Mouse (Mus musculus) lung, adult 10 weeks (tissue): Measurements from ENCODE around the gene Cyp2a4. TPM values are rescaled to one million over a fixed set of nuclear protein-coding genes. Genes with fewer than 3 reads are reported as not detected.

Experiments
- polyA plus RNA-seq: library from polyadenylated mRNA; stranded (reverse); fragments of 350-450 nt; fragmentation: Illumina TruSeq; extraction: RNeasy Lipid Tissue Mini Kit (QIAGEN cat#74804); gene quantifications from one replicate; pipeline ENCODE4 v1.2.3, GENCODE M21; 2014; ENCODE audit warnings: low read depth, low replicate concordance; ENCODE audit not compliant: insufficient read depth

Gene Cyp2a4
- polyA plus RNA-seq: not detected

DNA sequence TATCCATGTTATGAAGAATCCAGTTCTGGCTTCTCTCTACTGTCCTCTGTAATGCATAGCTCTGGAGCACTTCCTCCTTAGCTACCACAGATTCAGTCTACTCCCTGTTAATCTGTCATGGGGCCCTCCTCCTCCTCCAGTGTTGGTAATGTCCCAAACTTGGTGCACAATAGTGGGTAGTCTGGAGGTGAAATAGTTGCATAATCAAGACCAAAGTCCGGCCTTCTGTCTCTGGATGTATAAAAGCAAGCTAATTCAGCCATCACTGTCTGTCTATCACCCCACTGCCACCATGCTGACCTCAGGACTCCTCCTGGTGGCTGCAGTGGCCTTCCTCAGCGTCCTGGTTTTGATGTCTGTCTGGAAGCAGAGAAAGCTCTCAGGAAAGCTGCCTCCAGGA is at the start of gene Cyp2a4:
Gene Cyp2a4 (plus strand): TSS at position 244 of the 400 bp plus-strand sequence.

GRCm38 (mm10) chr7:26260034-26260433 is 46.9 kb upstream of the Cyp2a4 start, which contains the start of gene Vmn1r184:
TSS of gene Vmn1r184 (plus strand) at chr7:26260334.

Other genes with a start within 250 kb of the Cyp2a4 start
- not detected for gene Cyp2b13, start 245.7 kb upstream of the Cyp2a4 start, polyA plus RNA-seq
- gene Cyp2b9, start 133.8 kb upstream of the Cyp2a4 start, polyA plus RNA-seq: not detected
- not detected for gene Vmn1r184, start 46.8 kb upstream of the Cyp2a4 start, polyA plus RNA-seq
- not detected for gene Nlrp9c, start 96.5 kb downstream of the Cyp2a4 start, polyA plus RNA-seq
- not detected for gene Nlrp4a, start 127.9 kb downstream of the Cyp2a4 start, polyA plus RNA-seq
- gene Nlrp9a, start 227.9 kb downstream of the Cyp2a4 start, polyA plus RNA-seq: not detected